Mouse (Mus musculus) cerebellum, adult 2 months (tissue): ENCODE data around the gene Dnah7a.
"Not testable (repeated sequence)": the region's sequence is repeated elsewhere in the genome, so short reads cannot be mapped to it uniquely, and the experiment has no call there.

Experiments
- CTCF ChIP-seq: fragments of 200-500 bp; IDR thresholded peaks from 2 replicates; pipeline ENCODE4 v1.5.1; 2011; ENCODE audit warnings: low read depth, mild to moderate bottlenecking, control low read depth, low read length, moderate library complexity, borderline replicate concordance; ENCODE audit not compliant: insufficient read depth
- POLR2A ChIP-seq: fragments of 200-500 bp; IDR thresholded peaks from 2 replicates; pipeline ENCODE4 v1.6.1; 2011; ENCODE audit warnings: low read length, control low read depth, borderline replicate concordance; ENCODE audit not compliant: insufficient read depth

DNA sequence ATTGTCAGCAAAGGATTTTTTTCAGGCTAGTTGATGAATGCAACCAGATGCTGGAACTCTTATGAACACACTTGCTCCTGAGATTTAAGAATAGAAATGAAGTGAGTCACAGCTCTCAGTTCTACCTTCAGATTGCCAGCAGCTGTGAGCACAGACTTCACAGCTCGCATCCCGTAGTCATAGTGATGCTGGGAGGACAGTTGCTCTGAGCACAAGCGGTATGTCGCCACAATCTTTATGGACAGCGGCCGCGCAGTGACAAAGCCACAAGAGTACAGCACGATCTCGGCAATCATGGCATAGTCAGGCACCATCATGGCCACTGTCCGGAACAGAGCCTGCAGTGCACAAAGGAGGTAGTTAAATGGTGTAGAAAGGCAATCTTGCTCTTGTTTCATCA is 159.6 kb downstream of the Dnah7a start:
- not testable (repeated sequence) for TF ChIP-seq CTCF, POLR2A
